Mouse (Mus musculus) urinary bladder, postnatal 25 days (tissue): ENCODE data around the gene Erh.

Experiments used
- DNase-seq: peaks from one replicate; pipeline ENCODE4 v3.0.0; 2022; ENCODE audit warnings: low spot score

Erh gene

GRCm38 (mm10) chr12:80615371-80616257 lies 28.5 kb downstream of the Erh start:
- no peak for DNase-seq

GRCm38 (mm10) chr12:80612113-80612791 lies 31.9 kb downstream of the Erh start:
- DNase-seq, result no peak

- DNase-seq, result no peak
Measured at GRCm38 (mm10) chr12:80609928-80610327, 34.2 kb downstream of the Erh start.

- DNase-seq, result no peak
Measured at GRCm38 (mm10) chr12:80608576-80608975, 35.6 kb downstream of the Erh start.

- DNase-seq, result no peak
Measured at GRCm38 (mm10) chr12:80604218-80604617, 39.9 kb downstream of the Erh start.

GRCm38 (mm10) chr12:80603566-80603965 lies 40.6 kb downstream of the Erh start:
- DNase-seq, result no peak

- no peak for DNase-seq
Measured at GRCm38 (mm10) chr12:80602432-80602831, 41.7 kb downstream of the Erh start.

GRCm38 (mm10) chr12:80601597-80602269 lies 42.4 kb downstream of the Erh start:
- DNase-seq, result no peak

GRCm38 (mm10) chr12:80598756-80599155 lies 45.4 kb downstream of the Erh start:
- DNase-seq, result peak; percentile 12

- no peak for DNase-seq
Measured at GRCm38 (mm10) chr12:80598236-80598635, 45.9 kb downstream of the Erh start.

- DNase-seq, result no peak
Measured at GRCm38 (mm10) chr12:80595968-80596367, 48.2 kb downstream of the Erh start.

GRCm38 (mm10) chr12:80595566-80595965 lies 48.6 kb downstream of the Erh start:
- DNase-seq, result no peak

GRCm38 (mm10) chr12:80594781-80595180 lies 49.4 kb downstream of the Erh start:
- no peak for DNase-seq

GRCm38 (mm10) chr12:80594141-80594540 lies 50.0 kb downstream of the Erh start:
- DNase-seq, result no peak

- peak; percentile 20 for DNase-seq
Measured at GRCm38 (mm10) chr12:80584973-80585372, 59.2 kb downstream of the Erh start.
